Mouse (Mus musculus): Measurements from ENCODE around the gene Macc1.
"Not testable (repeated sequence)": the region's sequence is repeated elsewhere in the genome, so short reads cannot be mapped to it uniquely, and the experiment has no call there.

Gene Macc1

GRCm38 (mm10) chr12:119313970-119314369 is at the start of gene Macc1:
Gene Macc1 (plus strand): TSS chr12:119314270.
- no peak for DNase-seq

DNA sequence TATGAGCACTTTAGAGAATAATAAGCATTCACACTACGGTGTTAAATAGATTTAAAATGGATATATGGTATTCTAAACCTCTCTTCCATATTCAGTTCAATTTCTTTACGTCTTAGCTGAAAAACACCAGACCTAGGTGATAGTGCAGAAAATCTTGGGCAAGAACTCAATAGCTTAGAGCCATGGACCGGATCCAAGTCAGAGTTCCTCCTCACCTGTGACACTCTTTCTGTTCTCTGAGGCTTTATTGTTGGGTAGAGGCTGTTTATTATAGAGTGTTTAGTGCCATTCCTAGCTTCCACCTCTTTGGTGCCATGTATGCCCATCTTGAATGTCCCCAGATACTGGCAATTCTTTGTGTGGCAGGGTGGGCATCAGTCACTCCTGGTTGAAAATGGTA is 49.6 kb upstream of the Macc1 start:
- DNase-seq, result no peak

DNA sequence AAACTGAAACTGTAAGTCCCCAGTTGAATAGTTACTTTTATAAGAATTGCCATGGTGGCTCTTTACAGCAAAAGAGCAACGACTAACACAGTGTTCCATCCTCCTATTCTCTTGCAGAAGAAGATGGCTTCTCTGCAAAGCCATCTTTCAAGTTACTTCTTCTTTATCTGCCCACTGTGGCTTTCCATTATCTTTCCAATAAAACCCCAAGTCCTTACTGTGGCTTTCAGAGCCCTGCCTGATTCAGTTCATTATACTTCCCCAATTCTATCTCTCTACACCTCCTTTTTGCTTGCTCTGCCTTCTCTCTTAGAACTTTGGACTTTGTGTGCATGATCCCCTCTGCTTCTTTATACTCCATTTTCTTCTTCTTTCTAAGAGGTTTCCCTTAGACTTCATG is 45.3 kb upstream of the Macc1 start:
- DNase-seq, result no peak

GRCm38 (mm10) chr12:119270036-119270435 is 44.0 kb upstream of the Macc1 start:
- no peak for DNase-seq

DNA sequence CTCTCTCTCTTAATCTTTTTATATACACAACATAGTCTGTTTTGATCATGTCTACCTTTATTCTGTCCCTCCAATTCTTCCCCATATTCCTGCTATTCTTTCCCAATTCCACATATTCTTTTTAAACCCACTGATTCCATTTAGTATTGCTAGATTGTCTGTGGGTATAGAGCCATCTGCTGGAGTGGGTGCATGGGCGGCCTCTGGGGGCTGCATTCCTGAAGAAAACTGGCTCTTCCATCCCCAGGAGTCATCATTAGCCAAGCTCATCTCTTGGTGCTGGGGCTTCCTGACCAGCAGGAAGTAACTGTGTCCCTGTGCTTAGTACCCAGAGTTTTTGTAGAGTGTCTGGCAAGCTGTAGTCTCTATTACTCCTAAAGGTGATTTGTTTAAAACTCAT is 42.1 kb upstream of the Macc1 start:
- no peak for DNase-seq

DNA sequence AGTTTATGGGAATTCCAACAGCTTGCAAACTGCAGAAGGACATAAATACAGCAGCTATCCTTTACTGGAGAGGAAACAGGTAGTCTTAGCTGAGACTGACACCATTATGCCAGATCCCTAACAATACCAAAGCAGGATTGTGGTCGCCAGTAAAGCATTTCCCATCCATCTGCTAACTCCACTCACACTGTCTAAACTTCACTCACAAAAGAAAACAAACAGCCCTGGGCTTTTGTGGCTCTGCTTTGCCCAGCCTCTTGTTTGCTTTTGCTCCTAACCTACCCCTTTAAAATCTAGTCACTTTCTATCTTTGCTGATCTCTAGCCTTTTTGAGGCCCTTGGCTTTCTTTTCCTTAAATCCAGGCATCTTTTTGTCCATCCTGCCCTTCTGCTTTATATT is 40.5 kb upstream of the Macc1 start:
- DNase-seq, result no peak

GRCm38 (mm10) chr12:119276282-119276681 is 37.8 kb upstream of the Macc1 start:
- DNase-seq, result no peak

DNA sequence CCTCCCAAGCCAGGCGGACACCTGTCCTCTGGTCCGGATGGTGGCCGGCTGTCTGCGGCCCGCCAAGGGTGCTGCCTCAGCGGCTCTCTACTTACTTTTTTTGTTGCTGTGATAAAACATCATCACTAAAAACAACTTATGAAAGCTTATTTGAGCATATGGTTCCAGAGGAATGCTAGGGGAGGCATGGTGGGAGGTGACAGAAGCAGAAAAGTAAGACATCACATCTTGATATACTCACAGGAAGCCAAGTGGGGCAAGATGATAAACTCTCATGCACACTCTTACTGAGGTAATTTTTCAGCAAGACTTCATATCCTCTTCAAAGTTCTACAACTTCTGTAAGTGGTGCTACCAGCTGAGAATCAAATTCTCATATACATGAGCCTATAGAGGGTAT is 22.5 kb upstream of the Macc1 start:
- DNase-seq, result no peak

GRCm38 (mm10) chr12:119303618-119304017 is 10.5 kb upstream of the Macc1 start:
- no peak for DNase-seq

- no peak for DNase-seq
Observed at GRCm38 (mm10) chr12:119313014-119313763, 881 bp upstream of the Macc1 start.

GRCm38 (mm10) chr12:119318799-119319198 is 4.7 kb downstream of the Macc1 start:
- no peak for DNase-seq

- DNase-seq, result no peak
Observed at GRCm38 (mm10) chr12:119325400-119325799, 11.3 kb downstream of the Macc1 start.

- no peak for DNase-seq
Observed at GRCm38 (mm10) chr12:119330644-119331043, 16.6 kb downstream of the Macc1 start.

DNA sequence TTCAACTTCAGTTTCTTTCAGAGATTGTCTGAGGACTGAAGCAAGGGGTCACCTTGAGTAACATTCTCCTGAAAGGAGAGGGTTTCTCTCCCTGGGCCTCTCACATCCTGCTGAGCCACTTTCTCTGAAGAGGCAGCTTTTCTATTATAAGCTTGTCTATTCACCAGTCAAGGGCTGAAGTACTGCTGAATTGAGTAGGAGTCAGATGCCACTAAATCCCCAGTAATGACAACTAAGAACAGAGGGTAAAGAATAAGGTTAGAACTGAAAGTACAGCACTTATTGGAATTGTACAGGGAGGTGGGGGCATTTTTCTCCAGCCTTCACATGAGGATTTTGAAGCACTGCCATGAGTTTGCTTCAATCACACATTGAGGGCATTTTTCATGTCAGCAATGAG is 19.3 kb downstream of the Macc1 start:
- no peak for DNase-seq

DNA sequence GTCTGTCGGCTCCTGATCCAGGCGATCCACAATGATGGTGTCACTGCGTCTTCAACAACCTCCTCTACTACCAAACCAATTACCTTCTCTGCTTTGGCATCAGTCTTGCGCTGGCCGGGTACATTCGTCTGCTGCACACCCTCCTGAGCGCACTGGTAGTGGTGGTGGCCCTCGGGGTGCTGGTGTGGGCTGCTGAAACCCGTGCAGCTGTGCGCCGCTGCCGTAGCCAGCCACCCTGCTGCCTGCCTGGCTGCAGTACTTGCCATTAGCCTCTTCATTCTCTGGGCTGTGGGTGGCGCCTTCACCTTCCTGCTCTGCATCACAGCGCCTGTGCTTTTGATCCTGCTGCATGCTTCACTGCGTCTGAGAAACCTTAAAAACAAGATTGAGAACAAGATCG is 38.5 kb downstream of the Macc1 start:
- DNase-seq, result not testable (repeated sequence)

- no peak for DNase-seq
Observed at GRCm38 (mm10) chr12:119357418-119358241, 43.6 kb downstream of the Macc1 start.

DNA sequence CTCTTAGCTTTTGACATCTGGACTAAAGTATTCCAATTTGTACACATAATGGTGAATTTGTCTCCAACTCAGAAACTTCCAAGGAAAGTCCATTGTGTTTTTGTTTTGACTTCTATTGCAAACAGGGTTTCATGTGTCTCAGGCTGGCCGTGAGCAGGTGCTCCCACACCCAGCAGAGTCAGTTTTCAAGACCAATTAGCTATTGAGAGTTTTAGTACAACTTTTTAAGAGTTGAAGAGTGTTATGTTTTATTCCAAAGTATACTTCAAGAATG is 44.1 kb downstream of the Macc1 start:
- DNase-seq, result no peak

DNA sequence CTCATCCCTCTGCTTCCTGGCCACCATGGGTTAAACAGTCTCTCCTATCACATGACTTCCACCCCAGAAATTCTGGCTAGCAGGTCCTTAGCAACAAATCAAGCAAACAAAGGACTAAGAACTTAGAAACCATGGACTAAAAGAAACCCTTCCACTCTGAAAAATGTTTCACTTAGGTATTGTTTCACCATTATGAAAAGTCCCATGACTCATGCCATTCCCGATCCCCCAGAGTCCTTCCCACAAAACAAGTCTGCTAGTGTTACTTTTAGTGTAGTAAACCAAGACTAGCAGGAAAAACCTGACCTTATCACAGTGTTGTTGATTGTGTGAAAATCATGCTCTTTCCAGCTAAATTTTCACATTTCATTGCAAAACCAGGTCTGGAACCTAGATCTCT is 51.0 kb downstream of the Macc1 start:
- DNase-seq, result no peak

DNA sequence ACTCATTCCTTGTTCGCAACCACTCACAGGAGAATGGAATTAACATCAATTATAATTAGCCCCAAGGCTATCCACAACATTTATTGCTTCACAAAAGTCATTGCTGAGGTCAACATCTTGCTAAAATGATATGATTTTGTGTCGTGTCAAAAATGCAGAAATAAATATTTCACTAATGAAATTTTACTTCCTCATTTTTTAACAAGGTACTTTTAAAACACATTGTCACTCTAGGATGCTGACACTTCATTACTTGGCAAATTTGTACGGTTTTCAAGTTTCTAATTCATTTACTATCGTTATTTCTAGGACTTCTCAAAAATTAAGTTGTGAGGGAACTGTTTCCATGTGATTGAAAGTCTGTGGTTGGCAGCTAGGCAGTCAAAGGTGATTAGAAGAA is 55.8 kb downstream of the Macc1 start:
- no peak for DNase-seq

DNA sequence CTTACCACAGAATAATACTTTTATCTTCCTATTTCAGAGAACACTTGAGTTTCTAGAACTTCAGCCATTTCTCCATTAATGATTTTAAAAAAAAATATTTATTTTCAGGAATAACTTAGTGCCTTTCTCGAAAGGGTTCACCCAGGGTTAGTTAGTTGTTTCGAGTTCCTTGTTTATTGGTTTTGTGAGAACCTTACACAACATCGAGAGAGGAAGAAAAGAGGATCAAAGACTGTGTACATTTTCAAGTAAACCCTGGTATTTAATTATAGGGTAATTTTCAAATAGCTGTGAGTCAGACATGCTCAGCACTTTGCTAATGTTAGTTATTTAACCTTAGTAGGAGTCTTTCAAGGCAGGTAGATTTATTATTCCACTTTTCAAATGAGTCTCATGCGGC is 58.3 kb downstream of the Macc1 start:
- DNase-seq, result no peak

DNA sequence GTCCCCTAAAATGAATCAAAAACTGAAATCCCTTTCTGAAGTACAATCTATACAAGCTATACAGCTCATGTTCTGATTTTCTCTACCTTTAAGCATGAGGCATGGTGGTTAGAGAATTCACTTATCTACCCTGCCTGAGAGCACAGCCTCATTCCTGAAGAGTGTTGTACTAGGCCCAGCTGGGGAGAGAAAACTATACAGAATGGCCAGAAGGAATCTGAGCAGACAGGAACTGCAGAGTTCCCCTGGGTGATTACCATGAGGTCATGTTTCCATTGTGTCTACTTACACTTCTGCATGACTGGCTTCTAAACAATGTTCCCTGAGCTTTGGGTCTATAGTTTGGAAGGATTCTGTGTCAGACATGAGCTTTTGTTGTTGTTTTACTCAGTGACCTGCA is 62.8 kb downstream of the Macc1 start:
- no peak for DNase-seq

DNA sequence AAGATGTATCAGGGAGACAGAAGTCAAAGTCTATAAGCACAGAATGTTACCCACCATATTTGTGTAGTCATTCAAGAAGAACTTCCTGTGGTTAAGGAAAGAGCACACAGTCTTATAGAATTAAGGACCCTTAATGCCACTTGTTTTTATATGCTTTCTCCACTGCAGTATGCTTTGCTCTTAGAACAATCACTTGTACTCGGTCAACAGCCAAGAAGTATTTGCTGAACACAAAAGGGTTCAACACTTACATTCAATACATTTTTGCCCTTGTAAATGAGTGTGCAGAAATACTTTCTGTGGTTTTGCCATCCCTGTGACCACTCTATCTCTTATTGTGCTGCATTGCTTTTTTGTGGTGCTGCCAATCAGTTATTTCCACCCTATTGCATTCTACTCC is 67.8 kb downstream of the Macc1 start:
- DNase-seq, result no peak

DNA sequence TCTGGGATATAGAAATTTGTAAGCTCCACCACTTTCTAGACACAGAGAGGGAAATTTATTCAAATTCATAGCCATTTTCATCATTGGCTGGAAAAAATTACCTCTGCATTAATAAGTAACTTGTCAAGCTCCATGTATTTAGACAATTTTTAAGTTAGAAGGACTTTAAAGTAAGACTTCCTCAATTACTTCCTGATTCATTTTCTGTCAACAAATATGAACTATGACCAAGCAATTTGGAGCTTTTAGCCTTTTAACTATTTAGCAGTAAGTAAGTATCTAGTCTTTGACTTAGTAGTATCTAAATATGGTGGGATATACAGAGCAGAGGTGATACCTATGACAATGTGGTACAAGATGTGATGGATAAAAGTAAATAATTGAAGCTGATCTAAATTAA is 72.2 kb downstream of the Macc1 start:
- no peak for DNase-seq

- no peak for DNase-seq
Observed at GRCm38 (mm10) chr12:119386650-119387049, 72.6 kb downstream of the Macc1 start.

DNA sequence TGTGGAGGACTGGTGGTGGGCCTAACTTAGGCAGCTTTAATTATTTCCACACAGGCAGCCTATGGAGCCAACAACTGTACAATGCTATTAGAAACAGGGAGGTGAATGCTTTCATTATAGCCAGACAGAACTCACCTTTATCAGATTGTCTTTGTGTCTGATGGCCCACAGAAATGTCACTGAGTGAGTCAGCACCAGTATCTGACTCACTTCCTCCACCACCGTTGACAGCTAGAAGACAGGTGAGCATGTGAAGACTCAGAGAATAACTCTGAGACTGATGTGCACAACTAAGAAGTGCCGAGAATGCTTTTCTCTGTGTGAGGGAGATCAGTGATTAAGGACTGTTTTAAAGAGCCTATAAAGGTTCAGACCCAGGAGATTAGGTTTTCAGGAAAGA is 73.9 kb downstream of the Macc1 start:
- no peak for DNase-seq

All from cerebellum, postnatal 25 days (tissue).